Mouse (Mus musculus) olfactory bulb, adult 2 months (tissue): Measurements from ENCODE around the gene Mpc1. TPM values are rescaled to one million over a fixed set of nuclear protein-coding genes. Genes with fewer than 3 reads are reported as not detected.

Experiments used
- H3K27ac ChIP-seq: fragments of 200-500 bp; 2 replicates; pipeline ENCODE4 v1.5.1; 2012; ENCODE audit warnings: low read depth, low read length; ENCODE audit not compliant: insufficient read depth
- H3K4me1 ChIP-seq: fragments of 200-500 bp; 2 replicates; pipeline ENCODE4 v1.6.1; 2012; ENCODE audit warnings: low read length; ENCODE audit not compliant: control insufficient read depth, insufficient read depth
- H3K4me3 ChIP-seq: fragments of 200-500 bp; 2 replicates; pipeline ENCODE4 v1.5.1; 2012; ENCODE audit warnings: mild to moderate bottlenecking, low read depth, low read length, moderate library complexity; ENCODE audit not compliant: insufficient read depth
- CTCF ChIP-seq: fragments of 200-500 bp; IDR thresholded peaks from 2 replicates; pipeline ENCODE4 v1.5.1; 2012; ENCODE audit warnings: low read depth, mild to moderate bottlenecking, low read length, moderate library complexity; ENCODE audit not compliant: insufficient read depth
- POLR2A ChIP-seq: fragments of 200-500 bp; IDR thresholded peaks from 2 replicates; pipeline ENCODE4 v1.6.1; 2012; ENCODE audit warnings: mild to moderate bottlenecking, low read depth, low read length, moderate library complexity; ENCODE audit not compliant: insufficient read depth
- WGBS: fragments of 180-500 bp; shearing (Covaris S2); methylation state at CpG from one replicate; pipeline ENCODE4 v1.1.7; 2018; 5-methylcytosine and 5-hydroxymethylcytosine counted together
- polyA plus RNA-seq: library from polyadenylated mRNA; stranded (reverse); fragments of >200 nt; gene quantifications from 2 replicates; pipeline ENCODE4 v1.2.4, GENCODE M21; 2012; ENCODE audit warnings: low replicate concordance; ENCODE audit not compliant: missing spikeins, insufficient read depth, insufficient read length

Gene Mpc1
- polyA plus RNA-seq, 1 experiment, result not detected

DNA sequence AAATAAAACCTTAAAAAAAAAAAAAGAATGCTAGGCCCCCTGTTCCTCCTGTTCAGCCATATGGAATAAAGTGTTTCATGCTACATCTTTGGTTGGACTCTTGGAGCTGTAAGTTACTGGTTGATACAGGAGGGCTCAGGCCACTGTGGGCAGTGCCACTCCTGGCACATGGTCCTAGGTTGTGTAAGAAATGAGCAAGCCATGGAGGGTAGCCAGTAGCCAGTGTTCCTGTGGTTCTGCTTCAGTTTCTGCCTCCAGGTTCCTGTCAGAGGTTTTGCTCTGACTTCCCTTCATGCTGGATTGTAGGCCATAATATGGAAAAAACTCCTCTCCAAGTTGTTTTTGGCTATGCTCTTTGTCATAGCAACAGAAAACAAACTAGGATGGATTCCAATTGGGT is 8.0 kb downstream of the Mpc1 start:
- H3K4me1 ChIP-seq, result peaks cover 5% of the 10 kb centered on the region; the same call in 1 of the 2 replicates
- no peak for TF ChIP-seq CTCF
- no peak for TF ChIP-seq POLR2A
- H3K27ac ChIP-seq, result no peak overlapping the region
- H3K4me3 ChIP-seq, result no peak overlapping the region

DNA sequence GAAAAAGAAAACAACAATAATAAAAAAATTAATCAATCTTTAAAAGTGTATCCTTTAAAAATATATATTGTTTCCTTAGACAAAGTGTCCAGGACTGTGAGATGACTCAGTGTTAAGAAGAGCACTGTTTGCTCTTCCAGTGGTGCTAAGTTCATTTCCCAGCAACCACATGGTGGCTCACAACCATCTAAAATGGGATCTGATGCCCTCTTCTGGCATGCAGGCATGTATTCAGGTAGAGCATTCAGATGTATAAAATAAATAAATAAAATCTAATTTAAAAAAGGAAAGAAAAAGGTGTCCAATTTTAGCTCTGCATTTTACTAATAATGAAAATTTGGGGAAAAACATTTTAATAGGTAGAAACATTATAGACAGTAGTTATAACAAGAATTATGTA is 13.1 kb downstream of the Mpc1 start:
- Histone ChIP-seq H3K4me3 (no peak overlapping the region), H3K27ac (no peak overlapping the region), H3K4me1 (no peaks in the 10 kb centered on the region)
- TF ChIP-seq CTCF (no peak), POLR2A (no peak)

DNA sequence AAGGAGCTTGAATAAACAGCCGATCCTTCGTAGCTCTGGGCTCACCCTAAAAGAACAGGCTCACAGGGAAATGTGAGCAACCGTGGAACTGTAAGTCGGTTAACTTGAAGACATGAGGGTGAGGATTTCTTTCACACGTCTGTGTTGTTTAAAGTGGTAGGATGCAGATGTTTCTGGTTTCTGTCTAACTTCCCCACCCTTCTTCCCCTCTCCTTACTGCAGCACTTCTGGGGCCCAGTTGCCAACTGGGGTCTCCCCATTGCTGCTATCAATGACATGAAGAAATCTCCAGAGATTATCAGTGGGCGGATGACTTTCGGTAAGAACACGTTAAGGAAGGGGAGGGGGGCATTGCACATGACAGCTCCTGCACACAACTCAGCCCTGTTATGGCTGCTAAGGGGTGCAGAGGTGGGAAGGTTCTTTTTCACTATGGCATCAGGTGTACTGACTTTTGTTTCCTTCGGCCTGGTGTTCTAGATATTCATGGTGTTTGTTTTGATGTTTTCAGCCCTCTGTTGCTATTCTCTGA is 13.7 kb downstream of the Mpc1 start:
- 71% methylated on average over 9 of the region's 9 CpGs for WGBS
- H3K4me1 ChIP-seq, result no peaks in the 10 kb centered on the region
- no peak overlapping the region for H3K27ac ChIP-seq
- no peak for TF ChIP-seq POLR2A
- no peak for TF ChIP-seq CTCF
- H3K4me3 ChIP-seq, result no peak overlapping the region

DNA sequence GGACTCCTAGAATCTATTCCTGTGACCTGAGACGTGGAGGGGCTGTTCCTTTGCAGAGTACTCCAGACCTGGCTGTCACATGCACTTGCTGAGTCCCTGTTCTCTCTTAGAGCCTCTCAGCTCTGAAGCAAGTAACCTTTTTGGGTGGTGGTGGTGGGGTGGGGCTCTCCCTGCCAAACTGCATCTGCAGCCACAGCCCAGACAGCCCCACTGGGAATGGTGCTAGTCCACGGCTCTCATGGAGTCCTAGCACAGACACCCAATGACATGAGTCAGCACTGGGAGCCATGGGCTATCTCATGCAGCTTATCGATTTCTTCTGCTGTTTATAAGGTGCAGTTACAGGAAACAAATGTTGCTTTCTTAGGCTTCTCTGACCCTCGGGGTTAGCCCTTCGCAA is 15.0 kb downstream of the Mpc1 start:
- Histone ChIP-seq H3K27ac (no peak overlapping the region), H3K4me3 (no peak overlapping the region), H3K4me1 (no peaks in the 10 kb centered on the region)
- 87% methylated on average over 5 of the region's 5 CpGs for WGBS
- TF ChIP-seq POLR2A (no peak), CTCF (no peak)

DNA sequence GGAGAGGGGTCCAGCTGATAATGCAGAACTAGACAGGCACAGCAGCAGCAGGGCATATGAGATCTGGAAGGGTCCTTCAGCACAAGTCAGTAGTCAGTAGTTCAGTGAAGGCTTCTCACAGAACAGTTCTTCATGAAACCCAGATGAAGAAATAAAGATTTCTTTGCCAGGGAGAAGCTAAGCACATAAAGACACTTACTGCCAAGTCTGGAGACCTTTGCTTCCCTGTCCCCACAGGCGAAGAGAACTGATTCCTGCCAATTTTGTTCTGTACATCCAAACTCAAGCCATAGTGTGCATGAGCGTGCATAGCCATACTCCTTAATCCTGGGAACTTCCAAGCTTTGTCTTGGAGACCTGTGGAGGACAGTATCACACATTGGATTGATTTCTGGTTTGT is 15.6 kb downstream of the Mpc1 start:
- H3K4me1 ChIP-seq, result no peaks in the 10 kb centered on the region
- 94% methylated on average over 2 of the region's 2 CpGs for WGBS
- H3K27ac ChIP-seq, result no peak overlapping the region
- no peak for TF ChIP-seq CTCF
- no peak for TF ChIP-seq POLR2A
- no peak overlapping the region for H3K4me3 ChIP-seq

DNA sequence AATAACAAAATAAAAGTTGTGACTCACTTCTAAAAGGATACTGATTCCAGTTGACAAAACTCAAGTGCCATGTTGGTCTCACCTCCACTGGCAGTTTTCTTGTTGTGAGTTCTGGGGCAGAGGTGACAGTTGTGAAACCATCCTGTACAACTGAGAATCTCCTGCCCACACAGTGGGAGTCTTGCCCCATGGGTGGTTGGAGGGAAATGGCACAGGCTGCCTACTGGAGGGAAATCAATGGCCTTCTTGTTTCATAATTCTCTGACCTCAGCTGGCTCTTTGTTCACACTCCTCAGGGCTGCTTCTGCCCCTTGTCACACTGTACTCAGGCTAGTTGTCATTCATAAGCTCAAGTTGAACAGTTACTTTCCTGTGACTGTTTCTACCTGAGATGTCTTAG is 16.8 kb downstream of the Mpc1 start:
- Histone ChIP-seq H3K4me1 (no peaks in the 10 kb centered on the region), H3K27ac (no peak overlapping the region), H3K4me3 (no peak overlapping the region)
- no peak for TF ChIP-seq POLR2A
- no peak for TF ChIP-seq CTCF

DNA sequence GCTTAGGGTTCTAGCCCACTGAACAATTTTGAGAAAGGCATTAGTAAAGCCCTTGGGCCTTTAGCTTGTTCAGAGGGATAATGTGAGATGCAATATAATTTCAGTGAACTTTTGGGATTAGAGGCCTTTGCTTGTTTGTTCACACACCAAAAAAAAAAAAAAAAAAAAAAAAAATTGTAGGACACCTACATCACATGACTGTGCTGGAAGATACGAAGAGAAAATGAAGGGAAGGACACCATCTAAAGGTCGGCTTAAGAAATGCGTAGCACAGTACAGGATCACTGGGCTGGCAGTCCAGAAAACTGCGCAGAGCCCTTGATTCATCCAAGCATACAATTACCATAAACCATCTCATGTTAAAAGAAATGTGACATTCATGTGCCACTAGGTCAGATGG is 18.8 kb downstream of the Mpc1 start:
- Histone ChIP-seq H3K27ac (no peak overlapping the region), H3K4me1 (0 out of 2 replicates have a peak, but pooled peaks cover 5% of the 10 kb centered on the region), H3K4me3 (no peak overlapping the region)
- WGBS, result 83% methylated on average over 4 of the region's 4 CpGs
- TF ChIP-seq CTCF, result no peak
- no peak for TF ChIP-seq POLR2A

DNA sequence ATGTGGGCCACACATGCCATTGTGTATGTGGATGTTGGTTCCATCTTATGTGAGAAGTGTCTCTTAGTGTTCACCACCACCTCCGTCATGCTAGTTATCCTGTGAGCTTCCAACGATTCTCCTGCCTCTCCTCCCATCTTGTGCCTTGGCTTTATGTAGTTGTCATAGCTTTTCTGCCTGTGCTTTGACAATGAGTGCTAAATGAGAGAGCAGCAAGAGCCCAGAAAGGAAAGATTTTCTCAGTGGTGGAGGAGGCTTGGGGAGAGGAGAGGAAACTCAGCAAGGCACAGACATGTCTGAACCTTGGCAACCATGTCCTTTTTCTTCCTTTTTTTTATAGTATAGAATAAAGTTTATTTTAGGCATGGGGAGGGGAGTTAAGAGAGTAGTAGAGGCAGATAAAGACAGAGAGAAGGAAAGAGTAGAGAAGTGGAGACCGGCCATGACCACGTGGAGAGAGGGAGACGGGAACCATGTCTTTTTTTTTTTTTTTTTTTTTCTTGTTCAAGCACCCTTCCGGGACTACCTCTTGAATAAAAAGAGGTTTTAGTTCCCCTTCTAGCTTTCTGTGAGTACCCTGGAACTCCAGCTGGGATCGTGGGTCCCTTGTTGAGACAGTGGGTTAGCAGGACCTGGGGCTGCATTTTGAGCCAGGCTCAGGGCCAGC is 20.2 kb downstream of the Mpc1 start:
- Histone ChIP-seq H3K4me3 (no peak overlapping the region), H3K27ac (no peak overlapping the region), H3K4me1 (0 out of 2 replicates have a peak, but pooled peaks cover 5% of the 10 kb centered on the region)
- TF ChIP-seq POLR2A, result no peak
- no peak for TF ChIP-seq CTCF
- WGBS, result 68% methylated on average over 7 of the region's 7 CpGs

DNA sequence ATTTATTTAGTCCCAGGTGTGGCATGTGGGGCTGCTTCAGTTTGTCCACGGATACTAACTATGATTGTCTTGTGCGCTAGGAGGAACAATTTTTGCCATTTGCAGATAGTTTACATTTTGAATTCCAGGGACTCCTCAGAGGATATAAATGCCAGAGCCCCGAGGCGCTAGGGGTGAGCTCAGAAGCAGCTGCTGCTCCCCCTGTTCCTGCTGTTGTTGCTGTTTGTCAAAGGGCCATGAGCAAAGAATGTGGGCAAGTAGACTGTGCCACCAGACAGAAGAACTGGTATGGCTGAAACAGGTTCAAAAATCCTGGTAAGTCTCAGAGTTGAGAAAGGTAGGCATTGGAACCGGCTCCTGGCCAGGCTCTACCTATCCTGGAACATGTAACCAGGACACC is 21.0 kb downstream of the Mpc1 start:
- no peak overlapping the region for H3K27ac ChIP-seq
- TF ChIP-seq CTCF, result no peak
- TF ChIP-seq POLR2A, result no peak
- 78% methylated on average over 5 of the region's 5 CpGs for WGBS
- peaks cover 7% of the 10 kb centered on the region; the same call in 1 of the 2 replicates for H3K4me1 ChIP-seq
- no peak overlapping the region for H3K4me3 ChIP-seq

DNA sequence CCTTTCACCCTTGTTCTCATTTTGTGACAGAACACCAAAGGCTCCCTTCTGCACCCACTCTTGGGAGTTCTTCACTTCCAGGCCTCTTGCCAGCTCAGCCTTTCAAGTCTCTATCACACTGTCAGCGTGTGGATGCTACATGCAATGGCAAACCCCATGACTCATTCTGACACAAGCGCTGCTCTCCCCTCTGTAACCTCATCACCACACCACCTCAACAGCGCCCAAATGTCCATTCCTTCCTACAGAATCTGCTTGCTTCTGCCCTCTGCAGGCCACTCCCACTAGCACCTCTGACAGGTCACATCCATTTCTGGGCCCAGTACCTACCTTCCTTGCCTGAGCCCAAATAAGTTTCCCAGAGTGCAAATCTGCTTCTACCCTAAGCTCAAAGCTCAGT is 23.1 kb downstream of the Mpc1 start:
- TF ChIP-seq POLR2A (no peak), CTCF (no peak)
- Histone ChIP-seq H3K4me3 (no peak overlapping the region), H3K27ac (no peak overlapping the region), H3K4me1 (peaks cover 7% of the 10 kb centered on the region; the same call in 1 of the 2 replicates)
- WGBS, result 43% methylated on average over 3 of the region's 3 CpGs
